Mouse (Mus musculus): ENCODE data around the gene Psmd9.
"Not testable (repeated sequence)": the region's sequence is repeated elsewhere in the genome, so short reads cannot be mapped to it uniquely, and the experiment has no call there.

Gene Psmd9

GRCm38 (mm10) chr5:123193436-123193835, 24.2 kb downstream of the Psmd9 start:
- no peak for DNase-seq (ENCODE audit: low spot score in 2 of 2)

GRCm38 (mm10) chr5:123194856-123195255, 25.6 kb downstream of the Psmd9 start:
- no peak for DNase-seq (ENCODE audit: low spot score in 2 of 2)

GRCm38 (mm10) chr5:123195500-123196000, 26.3 kb downstream of the Psmd9 start:
- DNase-seq (ENCODE audit: low spot score in 2 of 2), result no peak

GRCm38 (mm10) chr5:123196746-123197145, 27.5 kb downstream of the Psmd9 start:
- no peak for DNase-seq (ENCODE audit: low spot score in 2 of 2)

GRCm38 (mm10) chr5:123198523-123198922, 29.3 kb downstream of the Psmd9 start:
- no peak for DNase-seq (ENCODE audit: low spot score in 2 of 2)

GRCm38 (mm10) chr5:123200816-123201522, 31.8 kb downstream of the Psmd9 start:
- DNase-seq (ENCODE audit: low spot score in 2 of 2), result not testable (repeated sequence)

GRCm38 (mm10) chr5:123201523-123201892, 32.3 kb downstream of the Psmd9 start:
- no peak for DNase-seq (ENCODE audit: low spot score in 2 of 2)

GRCm38 (mm10) chr5:123201987-123202386, 32.8 kb downstream of the Psmd9 start:
- DNase-seq (ENCODE audit: low spot score in 2 of 2), result no peak

- not testable (repeated sequence) for DNase-seq (ENCODE audit: low spot score in 2 of 2)
Measured at GRCm38 (mm10) chr5:123202771-123203170, 33.6 kb downstream of the Psmd9 start.

- DNase-seq (ENCODE audit: low spot score in 2 of 2), result not testable (repeated sequence)
Measured at GRCm38 (mm10) chr5:123203591-123203990, 34.4 kb downstream of the Psmd9 start.

- not testable (repeated sequence) for DNase-seq (ENCODE audit: low spot score in 2 of 2)
Measured at GRCm38 (mm10) chr5:123222346-123223050, 53.3 kb downstream of the Psmd9 start.

GRCm38 (mm10) chr5:123223051-123223410, 53.8 kb downstream of the Psmd9 start:
- DNase-seq (ENCODE audit: low spot score in 2 of 2), result no peak

GRCm38 (mm10) chr5:123223861-123224260, 54.6 kb downstream of the Psmd9 start:
- DNase-seq (ENCODE audit: low spot score in 2 of 2), result not testable (repeated sequence)

GRCm38 (mm10) chr5:123226851-123227250, 57.6 kb downstream of the Psmd9 start:
- DNase-seq (ENCODE audit: low spot score in 2 of 2), result no peak

GRCm38 (mm10) chr5:123227762-123228523, 58.7 kb downstream of the Psmd9 start:
- DNase-seq (ENCODE audit: low spot score in 2 of 2), result peak; percentile 95 to 96

- DNase-seq (ENCODE audit: low spot score in 2 of 2), result no peak
Measured at GRCm38 (mm10) chr5:123228524-123228922, 59.3 kb downstream of the Psmd9 start.

- DNase-seq (ENCODE audit: low spot score in 2 of 2), result no peak
Measured at GRCm38 (mm10) chr5:123229296-123229695, 60.1 kb downstream of the Psmd9 start.

GRCm38 (mm10) chr5:123232180-123232579, 63.0 kb downstream of the Psmd9 start:
- DNase-seq (ENCODE audit: low spot score in 2 of 2), result no peak

GRCm38 (mm10) chr5:123235731-123236130, 66.5 kb downstream of the Psmd9 start:
- peak in 1 of 2 experiments; percentile 36 for DNase-seq (ENCODE audit: low spot score in 2 of 2)

GRCm38 (mm10) chr5:123236426-123236825, 67.2 kb downstream of the Psmd9 start:
- no peak for DNase-seq (ENCODE audit: low spot score in 2 of 2)

GRCm38 (mm10) chr5:123239501-123239900, 70.3 kb downstream of the Psmd9 start:
- peak in 1 of 2 experiments; percentile 69 for DNase-seq (ENCODE audit: low spot score in 2 of 2)

- no peak for DNase-seq (ENCODE audit: low spot score in 2 of 2)
Measured at GRCm38 (mm10) chr5:123245518-123245917, 76.3 kb downstream of the Psmd9 start.
